Mouse (Mus musculus) ZHBTc4 (cell line): ENCODE results near the gene Heatr1.

ENCODE experiments used
- DNase-seq: peaks from one replicate; pipeline ENCODE4 v3.0.0-alpha.2; 2011; ENCODE audit warnings: low read depth, low spot score

The Heatr1 gene

DNA sequence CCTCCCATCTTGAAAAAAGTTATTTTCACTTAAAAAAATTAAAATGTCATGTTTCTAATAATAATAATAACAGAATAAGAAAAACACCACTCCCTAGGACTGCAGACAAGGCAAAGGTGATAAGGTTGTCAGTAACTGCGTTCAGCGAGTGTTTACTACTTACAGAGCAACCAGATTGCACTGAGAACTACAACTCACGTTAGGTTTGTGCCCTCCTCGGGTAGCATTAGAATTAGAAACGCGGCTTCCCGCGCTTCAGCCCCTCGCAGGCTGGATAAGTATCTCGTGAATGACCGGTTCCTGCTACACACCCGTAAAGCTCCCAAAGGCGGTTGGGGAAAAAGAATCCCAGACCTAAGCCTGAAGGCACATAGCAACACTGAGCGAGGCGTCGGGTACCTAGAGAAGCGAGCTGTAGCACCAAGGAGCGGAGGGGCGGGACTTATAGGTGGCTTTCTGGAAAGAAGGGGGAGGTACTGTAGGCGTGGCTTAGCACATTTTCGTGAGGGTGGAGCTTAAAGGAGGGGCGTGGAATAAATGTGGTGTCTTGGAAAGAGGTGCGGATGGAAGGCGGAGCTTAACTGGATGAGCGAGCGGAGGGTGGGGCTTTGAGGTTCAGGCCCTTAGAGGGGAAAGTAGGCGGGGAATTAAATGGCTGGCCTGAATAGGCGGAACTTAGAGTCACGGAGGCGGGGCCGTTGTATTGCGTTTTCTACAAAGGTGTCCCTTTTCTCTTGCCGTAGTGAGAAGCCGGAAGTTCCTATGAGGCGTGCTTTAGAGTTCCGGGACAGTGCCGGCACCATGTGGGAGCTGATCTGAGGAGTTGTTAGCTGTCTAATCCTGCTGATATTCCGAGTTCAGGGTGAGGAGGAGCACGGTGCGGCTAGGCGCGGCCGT, at the start of gene Heatr1:
Gene Heatr1, plus strand, starts transcription at position 419 of the 897 bp plus-strand sequence.
- DNase-seq = peak; percentile 100

DNA sequence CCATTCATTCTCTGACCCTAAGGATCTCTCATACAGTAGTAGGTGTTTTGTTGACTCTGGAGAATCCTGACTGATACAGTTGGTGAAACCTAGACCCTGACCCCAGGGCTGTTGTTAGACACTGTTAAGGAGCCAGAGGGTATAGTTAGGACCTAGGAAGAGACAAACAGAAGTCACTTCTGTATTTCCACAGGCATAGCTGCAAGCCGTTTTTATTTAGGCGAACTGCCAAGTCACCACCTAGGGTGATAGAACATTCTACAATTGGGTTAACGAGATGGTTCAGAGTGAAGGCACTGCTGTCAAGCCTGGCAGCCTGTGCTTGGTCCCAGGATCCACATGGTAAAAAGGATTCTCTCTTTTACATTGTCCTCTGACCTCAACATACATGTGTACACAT, 48.0 kb upstream of the Heatr1 start:
- no peak for DNase-seq

DNA sequence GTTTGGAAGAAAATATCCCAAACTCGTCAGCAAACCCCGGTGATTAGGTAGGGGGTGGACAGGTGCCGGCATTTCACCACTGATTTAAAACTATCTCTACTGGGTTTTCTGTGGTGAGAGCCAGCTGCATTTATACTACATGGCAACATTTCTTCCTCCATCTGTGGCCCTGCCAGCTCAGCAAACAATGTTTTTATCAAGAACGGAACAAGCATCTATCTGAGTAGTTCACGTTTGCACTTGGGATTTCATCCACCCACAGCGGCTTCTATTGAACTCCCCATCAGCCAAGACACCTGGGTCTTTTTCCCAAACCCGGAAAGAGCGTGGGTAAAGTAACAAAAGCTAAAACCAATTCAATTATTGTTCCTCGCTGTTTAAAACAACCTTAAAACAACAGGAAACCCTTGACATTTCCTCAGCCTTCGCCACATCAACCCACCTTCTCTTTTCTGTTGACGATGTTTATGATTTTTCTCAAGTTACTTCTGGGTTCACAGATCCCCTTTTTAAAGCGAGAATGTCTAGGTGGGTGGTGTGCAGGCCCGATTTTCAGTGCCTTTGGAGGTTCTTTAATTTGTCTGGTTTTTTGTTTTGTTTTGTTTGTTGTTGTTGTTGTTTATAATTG, 45.5 kb upstream of the Heatr1 start:
- DNase-seq = no peak

DNA sequence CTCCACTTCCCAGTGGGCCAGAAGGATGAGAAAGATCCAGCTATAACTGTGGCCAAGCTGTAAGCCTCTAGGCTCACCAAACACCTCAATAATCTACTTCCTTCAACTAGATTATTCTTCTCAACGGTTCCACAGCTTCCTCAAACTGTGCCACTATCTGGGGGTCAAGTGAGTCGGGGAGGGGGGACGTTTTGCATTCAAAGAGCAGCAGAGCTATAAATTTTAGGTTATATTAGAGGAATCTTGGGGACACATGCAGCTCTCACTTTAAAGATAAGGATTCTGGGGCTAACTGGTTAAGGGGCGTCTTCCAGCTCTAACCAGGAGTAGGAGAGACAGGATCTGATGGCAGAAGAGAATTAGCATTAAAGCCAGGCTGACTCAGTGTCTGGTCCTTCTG, 38.6 kb upstream of the Heatr1 start:
- DNase-seq = no peak

DNA sequence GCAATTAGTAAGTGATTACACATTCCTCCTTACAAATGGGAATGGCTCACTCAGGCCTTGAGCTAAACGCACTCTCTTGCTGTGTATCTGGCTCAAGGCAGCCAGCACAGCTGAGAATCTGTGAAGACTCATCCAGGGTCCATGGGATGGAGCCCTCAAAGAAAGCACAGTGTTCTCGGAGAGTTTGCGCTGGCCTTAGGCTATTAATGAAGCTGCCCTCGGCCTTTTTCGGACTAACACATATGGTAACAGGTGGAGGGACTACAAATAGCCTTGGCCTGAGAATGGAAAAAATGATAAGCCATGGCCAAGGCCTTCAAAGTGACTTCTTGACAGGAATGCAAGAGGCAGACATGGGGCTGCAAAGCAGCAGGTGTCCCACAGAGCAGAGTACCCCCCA, 37.3 kb upstream of the Heatr1 start:
- DNase-seq = no peak

DNA sequence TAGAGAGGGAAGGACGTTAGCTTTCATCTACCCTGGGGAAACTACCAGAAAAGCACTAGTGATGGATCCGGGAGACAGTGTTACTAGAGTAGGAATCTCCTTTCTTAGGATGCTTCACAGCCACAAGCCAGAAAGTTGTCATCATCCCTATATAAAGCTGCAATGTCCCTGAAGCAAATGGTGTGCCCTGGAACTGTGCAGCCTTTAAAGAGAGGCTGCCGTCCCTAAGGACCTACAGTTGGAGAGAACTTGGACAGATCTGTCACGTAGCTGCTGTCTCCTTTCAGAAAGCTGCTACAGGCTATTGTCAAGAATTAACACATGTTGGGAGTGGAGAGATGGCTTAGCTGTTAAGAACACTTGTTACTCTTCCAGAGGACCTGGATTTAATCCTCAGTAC, 33.3 kb upstream of the Heatr1 start:
- no peak for DNase-seq

DNA sequence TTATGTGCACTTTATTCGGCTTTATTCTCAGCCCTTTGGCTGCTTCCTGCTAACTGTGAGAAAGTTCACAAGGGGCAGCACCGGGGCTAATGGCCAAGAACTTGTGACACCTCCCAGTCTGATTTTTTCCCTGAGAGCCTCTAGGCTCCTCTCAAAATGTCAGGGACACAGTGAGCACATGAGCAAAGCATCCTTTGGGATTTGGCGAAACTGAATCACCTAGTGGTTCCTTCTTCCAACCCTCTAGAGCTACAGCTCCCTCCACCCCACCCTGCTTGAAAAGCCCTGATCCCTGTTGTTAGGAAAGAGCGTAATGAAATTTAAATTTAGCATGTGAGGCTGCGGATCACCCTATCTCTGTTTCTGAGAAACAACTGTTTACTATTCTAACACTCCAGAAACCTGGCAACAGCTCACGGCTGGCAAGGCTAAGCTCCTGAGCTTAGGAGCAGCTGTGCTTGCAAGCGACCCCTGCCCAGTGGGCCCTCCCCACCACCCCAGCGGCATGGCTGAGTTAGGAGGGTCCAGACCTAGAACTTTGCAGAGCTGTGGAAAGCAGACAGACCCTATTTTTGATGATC, 25.7 kb upstream of the Heatr1 start:
- DNase-seq = no peak

DNA sequence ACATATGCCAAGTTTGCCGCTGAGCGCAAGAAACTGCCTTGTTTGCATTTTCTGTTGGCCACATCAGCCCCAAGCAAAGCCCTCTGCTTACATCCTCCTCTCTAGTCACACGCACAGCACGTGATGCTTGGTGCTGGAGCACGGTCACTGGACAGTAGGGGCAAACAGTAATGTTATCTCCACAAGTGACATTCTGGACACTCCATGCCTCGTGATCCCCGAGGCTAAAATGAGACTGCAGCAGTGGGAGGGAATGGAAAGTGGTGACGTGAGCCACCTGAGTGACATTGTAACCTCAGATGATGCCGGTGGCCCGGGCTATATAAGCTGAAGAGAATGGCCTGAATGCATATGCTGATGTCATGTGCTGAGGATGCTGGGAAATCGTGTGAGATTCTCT, 24.9 kb upstream of the Heatr1 start:
- no peak for DNase-seq

DNA sequence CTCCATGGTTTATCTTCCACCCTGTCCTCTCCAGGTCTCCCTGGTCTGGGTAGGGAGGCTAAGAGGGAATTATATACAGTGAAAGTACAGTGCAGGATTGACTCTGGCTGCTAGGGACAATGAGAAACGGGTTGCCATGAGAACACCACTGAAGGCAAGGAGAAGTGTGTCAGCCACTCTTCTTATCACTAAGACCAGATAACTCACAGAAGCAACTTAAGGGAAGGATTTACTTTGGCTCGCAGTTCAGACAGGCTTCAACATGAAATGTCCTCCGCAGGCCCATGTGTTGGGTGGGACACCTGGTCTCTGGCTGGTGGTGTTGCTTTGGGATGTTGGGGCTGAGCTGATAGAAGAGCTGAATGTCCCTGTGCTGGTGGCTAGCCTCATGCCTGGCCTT, 22.1 kb upstream of the Heatr1 start:
- peak; percentile 28 for DNase-seq

DNA sequence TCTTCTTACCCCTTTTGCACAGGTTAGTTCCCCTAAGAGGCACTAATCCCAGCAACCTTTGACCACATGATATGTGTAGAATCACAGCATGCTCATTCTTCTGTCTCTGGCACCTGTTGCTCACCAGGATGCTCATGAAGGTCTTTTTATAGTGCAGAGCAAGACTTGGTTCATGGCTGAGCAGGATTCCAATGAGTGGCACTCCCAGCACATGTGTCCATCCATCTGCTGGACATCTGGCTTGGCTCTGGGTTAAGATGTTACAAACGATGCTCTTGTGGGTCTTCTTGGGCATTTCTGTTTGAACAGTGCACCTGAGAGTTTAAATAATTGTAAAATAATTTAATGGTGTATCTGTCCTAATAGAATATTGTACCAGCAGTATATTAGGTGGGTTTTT, 18.0 kb upstream of the Heatr1 start:
- DNase-seq = no peak

DNA sequence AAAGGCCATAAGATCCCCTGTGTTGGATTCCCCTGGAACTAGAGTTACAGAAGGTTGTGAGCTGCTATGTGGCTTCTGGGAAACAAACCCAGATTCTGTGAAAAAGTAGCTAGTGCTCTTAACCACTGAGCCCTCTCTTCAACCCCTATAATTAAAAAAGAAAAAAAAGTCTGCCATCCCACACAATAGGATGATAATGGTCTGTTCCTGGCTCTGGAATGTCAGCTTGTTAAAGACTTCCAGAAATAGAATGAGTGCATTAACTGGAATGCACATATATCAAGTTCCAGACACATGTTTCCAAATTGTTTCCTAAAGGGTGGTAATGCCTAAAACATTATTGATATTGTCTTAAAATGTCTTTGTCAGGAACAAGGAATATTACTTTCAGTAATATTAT, 10.0 kb upstream of the Heatr1 start:
- DNase-seq = no peak

DNA sequence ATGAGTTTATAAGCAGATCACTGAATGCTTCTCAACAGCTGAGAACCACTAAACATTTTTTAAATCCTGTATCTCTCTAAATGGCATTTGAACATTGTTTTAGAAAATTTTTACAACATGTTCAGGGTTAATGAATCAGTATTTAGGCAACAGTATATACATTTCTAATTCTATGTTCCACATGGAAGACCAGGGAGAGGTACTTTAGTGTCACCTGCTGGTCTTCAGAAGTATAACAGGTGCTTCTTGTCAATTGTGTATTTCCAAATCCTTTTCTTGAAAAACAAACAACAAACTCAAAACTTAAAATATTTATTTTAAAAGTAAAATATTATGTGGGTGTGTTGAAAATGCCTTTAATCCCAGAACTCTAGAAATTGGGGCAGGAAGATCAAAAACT, 8.5 kb upstream of the Heatr1 start:
- peak; percentile 50 for DNase-seq

DNA sequence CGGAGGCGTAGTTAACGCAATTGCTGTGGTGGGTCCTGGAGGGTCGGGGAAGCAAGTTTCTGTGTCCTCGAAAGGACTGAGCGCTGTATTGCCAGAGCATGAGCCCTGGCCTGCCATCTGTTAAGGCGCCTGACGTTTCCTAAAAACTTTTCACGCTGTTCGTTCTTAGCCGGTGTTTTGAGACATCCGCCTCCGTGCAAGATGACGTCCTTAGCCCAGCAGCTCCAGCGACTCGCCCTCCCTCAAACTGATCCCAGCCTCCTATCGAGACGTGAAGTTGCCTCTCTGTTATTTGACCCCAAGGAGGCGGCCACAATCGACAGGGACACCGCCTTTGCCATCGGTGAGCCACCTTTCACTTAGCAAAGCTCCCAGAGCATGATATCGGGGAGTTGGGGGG, 744 bp downstream of the Heatr1 start:
- peak; percentile 72 for DNase-seq

DNA sequence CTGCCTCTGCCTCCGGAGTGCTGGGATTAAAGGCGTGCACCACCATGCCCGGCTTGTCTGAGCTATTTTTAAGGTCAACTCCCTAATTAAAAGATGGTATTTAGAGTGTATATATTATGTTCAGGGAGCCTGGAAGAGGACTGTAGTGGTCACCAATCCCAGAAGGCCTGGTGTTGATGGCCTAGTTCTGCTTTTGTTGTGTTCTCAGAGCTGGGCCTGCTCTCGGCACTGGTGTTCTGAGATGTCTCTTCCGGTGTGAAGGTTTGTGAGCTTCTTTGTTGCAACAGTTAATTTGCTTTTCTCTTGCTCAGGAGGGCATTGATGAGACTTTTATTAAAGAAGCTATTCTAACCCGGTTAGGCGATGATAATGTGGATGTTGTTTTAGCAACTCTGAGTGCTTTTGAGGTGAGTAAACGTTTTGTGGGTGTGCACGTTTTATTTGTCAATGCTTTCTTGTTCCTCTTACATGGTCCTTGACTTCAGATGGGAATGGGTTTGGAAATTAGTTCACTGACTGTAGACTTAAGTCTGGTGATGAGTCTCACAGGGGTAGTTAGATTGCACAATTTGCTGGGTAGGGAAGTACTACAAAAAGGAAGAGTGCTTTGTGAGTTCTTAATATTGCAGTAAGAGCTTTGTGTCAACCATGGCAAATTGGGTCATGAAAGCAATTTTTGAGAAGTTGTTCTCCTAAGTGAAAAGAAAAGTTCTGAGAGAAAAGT, 13.7 kb downstream of the Heatr1 start:
- no peak for DNase-seq

DNA sequence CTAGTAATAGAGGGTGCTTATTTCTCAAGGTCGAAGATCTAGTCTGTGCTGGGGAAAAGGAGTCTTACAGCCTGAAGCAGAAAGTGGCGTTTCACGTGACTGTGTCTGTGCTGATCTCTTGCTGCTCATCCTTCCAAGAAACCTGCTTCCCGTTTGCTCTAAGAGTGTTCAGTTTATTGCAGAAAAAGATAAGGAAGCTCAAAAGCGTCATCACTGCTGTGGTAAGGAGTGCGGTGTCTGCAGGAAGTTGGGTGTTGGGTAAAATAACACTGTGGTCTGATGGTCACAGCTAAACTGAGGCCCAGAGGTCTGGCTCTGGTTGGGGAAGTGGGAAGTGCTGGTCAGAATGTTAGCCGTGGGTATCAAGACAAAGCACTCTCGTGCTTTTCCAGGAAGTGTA, 17.2 kb downstream of the Heatr1 start:
- no peak for DNase-seq

DNA sequence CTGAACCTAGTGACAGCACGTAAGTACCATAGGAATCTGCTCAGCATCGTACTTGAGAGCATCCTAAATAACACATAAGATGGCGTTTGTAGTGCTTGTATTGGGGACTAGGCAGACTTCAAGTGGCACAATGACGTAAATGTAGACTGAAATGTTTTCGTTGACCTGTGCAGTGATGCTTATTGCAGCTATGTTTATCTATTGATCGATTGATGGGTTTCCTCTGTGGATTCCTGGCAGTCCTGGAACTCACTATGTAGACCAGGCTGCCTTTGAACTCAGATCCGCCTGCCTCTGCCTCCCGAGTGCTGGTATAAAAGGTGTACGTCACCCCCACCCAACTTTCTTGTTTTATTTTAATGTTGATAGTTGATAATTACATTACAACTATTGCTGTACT, 25.8 kb downstream of the Heatr1 start:
- no peak for DNase-seq

DNA sequence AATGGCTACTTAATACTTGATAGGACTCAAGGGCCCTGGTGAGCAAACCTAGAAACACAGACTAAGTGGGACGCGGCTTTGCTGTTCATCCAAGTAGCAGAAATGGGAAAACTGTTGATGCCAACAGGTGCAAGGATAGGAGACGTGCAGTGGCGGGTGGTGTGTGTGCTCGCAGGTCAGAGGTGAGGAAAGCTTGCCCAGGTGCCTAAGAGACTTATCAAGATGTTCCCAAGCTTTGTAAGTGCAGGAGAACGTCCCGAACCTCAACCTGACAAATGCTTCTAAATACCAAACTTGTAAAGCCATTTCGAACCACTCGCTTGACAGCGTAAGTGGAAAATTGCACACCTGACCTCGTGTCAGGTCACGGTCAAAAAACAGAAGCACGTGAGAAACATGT, 33.7 kb downstream of the Heatr1 start:
- no peak for DNase-seq

DNA sequence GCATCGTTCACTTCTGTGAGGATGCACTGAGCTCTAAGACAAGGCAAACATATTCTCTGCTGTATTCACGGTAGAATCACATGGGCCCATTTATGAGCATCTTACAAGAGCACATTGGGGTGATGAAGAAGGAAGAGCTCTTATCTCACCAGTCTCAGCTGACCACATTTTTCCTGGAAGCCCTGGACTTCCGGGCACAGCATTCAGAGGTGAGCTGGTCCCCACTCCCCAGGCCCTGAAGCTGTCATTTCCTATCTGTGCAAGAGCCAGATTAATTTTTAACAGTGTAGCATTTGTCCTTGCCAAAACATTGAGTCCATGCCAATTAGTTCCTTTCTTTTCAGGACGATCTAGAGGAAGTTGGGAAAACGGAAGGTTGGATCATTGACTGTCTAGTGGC, 39.0 kb downstream of the Heatr1 start:
- DNase-seq = no peak

DNA sequence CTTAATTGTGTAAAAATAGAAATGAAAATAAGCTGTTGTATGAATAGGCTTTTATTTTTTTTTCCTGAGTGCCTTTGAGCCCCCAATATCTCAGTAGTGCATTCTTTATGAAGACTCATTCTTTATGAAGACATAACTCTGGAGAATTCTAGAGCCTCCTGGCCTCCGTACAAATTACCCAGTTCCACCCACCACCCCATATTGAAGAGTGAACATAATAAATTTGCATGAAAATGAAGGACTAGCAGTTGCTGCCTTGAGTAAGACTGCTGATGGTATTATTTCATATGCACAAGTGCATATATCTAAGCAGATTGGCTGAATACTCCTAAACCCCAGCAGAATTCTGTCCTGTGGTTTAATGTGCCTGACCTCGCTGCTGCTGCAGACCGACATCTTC, 44.8 kb downstream of the Heatr1 start:
- DNase-seq = no peak

DNA sequence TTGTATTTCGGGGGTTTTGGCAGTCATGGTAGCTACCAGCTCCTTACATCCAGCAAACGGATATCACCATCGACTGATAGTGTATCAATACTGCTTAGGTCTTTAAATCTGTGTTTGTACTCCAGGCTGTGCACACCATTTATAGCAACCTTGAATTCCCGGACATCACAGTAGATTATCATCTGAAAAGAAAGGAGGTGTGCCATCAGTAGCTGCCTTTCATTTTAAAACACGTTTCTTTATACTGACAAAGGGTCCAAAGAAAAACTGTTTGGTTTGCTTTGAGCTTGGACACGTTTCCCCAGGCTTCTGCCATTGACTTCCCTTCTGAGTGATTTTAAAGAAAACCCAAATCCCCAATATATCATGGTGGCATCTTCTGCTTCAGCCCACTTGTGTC, 46.0 kb downstream of the Heatr1 start:
- peak; percentile 57 for DNase-seq

DNA sequence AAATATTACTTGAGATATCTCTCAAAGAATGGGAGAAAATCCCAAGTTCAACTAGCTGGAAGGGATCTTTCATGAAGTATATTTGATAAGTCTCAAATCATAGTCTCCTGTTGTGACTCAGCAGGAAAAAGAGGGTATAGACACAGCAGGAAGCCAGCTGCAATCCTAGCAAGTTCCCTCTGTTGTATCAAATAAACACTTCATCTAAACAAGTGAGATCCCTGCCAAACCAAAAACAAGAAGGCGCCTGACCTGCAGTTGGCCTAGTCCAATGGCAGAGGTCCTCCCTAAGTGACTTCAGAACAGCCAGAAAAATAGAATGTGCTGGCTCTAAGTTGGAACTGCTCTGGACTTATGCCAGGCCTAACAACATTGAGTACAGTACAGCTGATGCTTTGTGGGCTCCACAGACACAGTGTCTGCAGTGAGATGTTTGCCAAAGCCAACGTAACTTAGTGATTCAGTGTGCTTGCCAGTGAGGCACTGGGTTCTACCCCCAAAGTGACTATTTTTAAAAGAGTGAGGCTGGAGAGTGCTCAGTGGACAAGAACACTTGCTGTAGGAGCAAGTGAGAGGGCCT, 47.3 kb downstream of the Heatr1 start:
- DNase-seq = no peak

DNA sequence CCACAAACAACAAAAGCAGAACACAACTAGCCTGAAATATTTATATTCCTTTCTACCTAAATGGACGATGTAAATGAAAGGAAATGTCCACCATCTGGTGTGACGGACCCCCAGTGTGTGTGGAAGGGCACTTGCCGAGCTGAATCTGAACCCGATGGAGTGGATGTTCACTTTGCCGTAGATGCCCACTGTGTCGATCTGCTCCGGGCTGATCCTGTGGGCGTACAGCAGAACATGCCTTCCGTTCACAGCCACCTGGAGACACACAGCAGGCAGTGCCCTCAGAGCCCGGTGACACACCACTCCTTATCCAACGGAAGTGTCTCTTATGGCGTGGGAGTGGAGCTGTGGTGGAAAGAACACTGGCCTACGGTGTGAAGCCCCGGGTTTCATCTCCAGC, 58.3 kb downstream of the Heatr1 start:
- DNase-seq = no peak
